Mouse (Mus musculus): ENCODE data around the gene Cblc. TPM values are rescaled to one million over a fixed set of nuclear protein-coding genes. Genes with fewer than 3 reads are reported as not detected.

Cblc gene
- polyA plus RNA-seq, 1 experiment from 2014 or later = not detected

- Histone ChIP-seq H3K27me3 (replicated peaks; ENCODE audit: control insufficient read depth, insufficient read depth, low read length) (no peaks in the 10 kb centered on the region), H3K9ac (ENCODE audit: low read length) (no peak overlapping the region), H3K4me3 (ENCODE audit: low read depth, low read length) (no peak overlapping the region), H3K4me1 (ENCODE audit: control insufficient read depth, insufficient read depth, low read length) (no peaks in the 10 kb centered on the region), H3K4me2 (ENCODE audit: low read length) (no peak overlapping the region), H3K36me3 (ENCODE audit: control insufficient read depth, insufficient read depth, low read length) (no peaks in the 10 kb centered on the region), H3K27ac (ENCODE audit: low read depth, low read length) (no peak overlapping the region), H3K9me3 (replicated peaks; ENCODE audit: control insufficient read depth, low read length) (no peaks in the 10 kb centered on the region)
- no peak for DNase-seq (ENCODE audit: low spot score)
- 80% methylated on average over 4 of the region's 4 CpGs for WGBS
- ATAC-seq = no peak
Observed at GRCm38 (mm10) chr7:19779903-19780302, 16.7 kb downstream of the Cblc start.

GRCm38 (mm10) chr7:19778645-19779044, 18.0 kb downstream of the Cblc start:
- Histone ChIP-seq H3K36me3 (ENCODE audit: control insufficient read depth, insufficient read depth, low read length) (no peaks in the 10 kb centered on the region), H3K27me3 (replicated peaks; ENCODE audit: control insufficient read depth, insufficient read depth, low read length) (no peaks in the 10 kb centered on the region), H3K4me3 (ENCODE audit: low read depth, low read length) (no peak overlapping the region), H3K4me2 (ENCODE audit: low read length) (no peak overlapping the region), H3K27ac (ENCODE audit: low read depth, low read length) (no peak overlapping the region), H3K4me1 (ENCODE audit: control insufficient read depth, insufficient read depth, low read length) (no peaks in the 10 kb centered on the region), H3K9ac (ENCODE audit: low read length) (no peak overlapping the region), H3K9me3 (replicated peaks; ENCODE audit: control insufficient read depth, low read length) (no peaks in the 10 kb centered on the region)
- DNase-seq (ENCODE audit: low spot score) (no peak), ATAC-seq (no peak)
- WGBS = 86% methylated on average over 8 of the region's 8 CpGs

GRCm38 (mm10) chr7:19777049-19777723, 19.4 kb downstream of the Cblc start:
- DNase-seq (ENCODE audit: low spot score) (no peak), ATAC-seq (no peak)
- no peaks in the 10 kb centered on the region for H3K9me3 ChIP-seq (replicated peaks; ENCODE audit: control insufficient read depth, low read length)
- H3K9ac ChIP-seq (ENCODE audit: low read length) = no peak overlapping the region
- H3K27me3 ChIP-seq (replicated peaks; ENCODE audit: control insufficient read depth, insufficient read depth, low read length) = no peaks in the 10 kb centered on the region
- H3K36me3 ChIP-seq (ENCODE audit: control insufficient read depth, insufficient read depth, low read length) = no peaks in the 10 kb centered on the region
- H3K27ac ChIP-seq (ENCODE audit: low read depth, low read length) = no peak overlapping the region
- 86% methylated on average over 11 of the region's 11 CpGs for WGBS
- H3K4me1 ChIP-seq (ENCODE audit: control insufficient read depth, insufficient read depth, low read length) = no peaks in the 10 kb centered on the region
- no peak overlapping the region for H3K4me2 ChIP-seq (ENCODE audit: low read length)
- H3K4me3 ChIP-seq (ENCODE audit: low read depth, low read length) = no peak overlapping the region

- Histone ChIP-seq H3K27me3 (replicated peaks; ENCODE audit: control insufficient read depth, insufficient read depth, low read length) (peaks cover 12% of the 10 kb centered on the region; the same call in 1 of the 2 replicates), H3K9me3 (replicated peaks; ENCODE audit: control insufficient read depth, low read length) (no peaks in the 10 kb centered on the region), H3K4me2 (ENCODE audit: low read length) (no peak overlapping the region), H3K36me3 (ENCODE audit: control insufficient read depth, insufficient read depth, low read length) (no peaks in the 10 kb centered on the region), H3K4me1 (ENCODE audit: control insufficient read depth, insufficient read depth, low read length) (peaks cover 6% of the 10 kb centered on the region; the same call in 1 of the 2 replicates), H3K27ac (ENCODE audit: low read depth, low read length) (no peak overlapping the region), H3K9ac (ENCODE audit: low read length) (no peak overlapping the region), H3K4me3 (ENCODE audit: low read depth, low read length) (no peak overlapping the region)
- ATAC-seq (no peak), DNase-seq (ENCODE audit: low spot score) (no peak)
- 53% methylated on average over 4 of the region's 4 CpGs for WGBS
Observed at GRCm38 (mm10) chr7:19771682-19772081, 24.9 kb downstream of the Cblc start.

GRCm38 (mm10) chr7:19770984-19771391, 25.6 kb downstream of the Cblc start, which contains the start of gene Bcam:
TSS of gene Bcam (minus strand) at chr7:19771016.
- Histone ChIP-seq H3K36me3 (ENCODE audit: control insufficient read depth, insufficient read depth, low read length) (no peaks in the 10 kb centered on the region), H3K9ac (ENCODE audit: low read length) (peak within 1 kb of the TSS; percentile 51; the same call in 1 of the 2 replicates), H3K4me1 (ENCODE audit: control insufficient read depth, insufficient read depth, low read length) (peaks cover 6% of the 10 kb centered on the region; the same call in 1 of the 2 replicates), H3K27ac (ENCODE audit: low read depth, low read length) (no peak within 1 kb of the TSS), H3K4me2 (ENCODE audit: low read length) (peak within 1 kb of the TSS; percentile 55), H3K27me3 (replicated peaks; ENCODE audit: control insufficient read depth, insufficient read depth, low read length) (peaks cover 12% of the 10 kb centered on the region; the same call in 1 of the 2 replicates), H3K9me3 (replicated peaks; ENCODE audit: control insufficient read depth, low read length) (no peaks in the 10 kb centered on the region), H3K4me3 (ENCODE audit: low read depth, low read length) (peak within 1 kb of the TSS; percentile 25)
- ATAC-seq = no peak
- 4% methylated on average over 9 of the region's 9 CpGs for WGBS
- no peak for DNase-seq (ENCODE audit: low spot score)

GRCm38 (mm10) chr7:19770375-19770754, 26.2 kb downstream of the Cblc start:
- peak overlapping the region; percentile 55 for H3K4me2 ChIP-seq (ENCODE audit: low read length)
- H3K4me1 ChIP-seq (ENCODE audit: control insufficient read depth, insufficient read depth, low read length) = peaks cover 6% of the 10 kb centered on the region; the same call in 1 of the 2 replicates
- DNase-seq (ENCODE audit: low spot score) (peak; percentile 69), ATAC-seq (peak; percentile 82)
- H3K9me3 ChIP-seq (replicated peaks; ENCODE audit: control insufficient read depth, low read length) = no peaks in the 10 kb centered on the region
- peak overlapping the region; percentile 25 for H3K4me3 ChIP-seq (ENCODE audit: low read depth, low read length)
- 2% methylated on average over 28 of the region's 28 CpGs for WGBS
- H3K27me3 ChIP-seq (replicated peaks; ENCODE audit: control insufficient read depth, insufficient read depth, low read length) = peaks cover 12% of the 10 kb centered on the region; the same call in 1 of the 2 replicates
- H3K9ac ChIP-seq (ENCODE audit: low read length) = peak overlapping the region; percentile 51; the same call in 1 of the 2 replicates
- no peaks in the 10 kb centered on the region for H3K36me3 ChIP-seq (ENCODE audit: control insufficient read depth, insufficient read depth, low read length)
- H3K27ac ChIP-seq (ENCODE audit: low read depth, low read length) = no peak overlapping the region

- H3K4me3 ChIP-seq (ENCODE audit: low read depth, low read length) = peak overlapping the region; percentile 25
- no peaks in the 10 kb centered on the region for H3K9me3 ChIP-seq (replicated peaks; ENCODE audit: control insufficient read depth, low read length)
- peak overlapping the region; percentile 51; the same call in 1 of the 2 replicates for H3K9ac ChIP-seq (ENCODE audit: low read length)
- peak overlapping the region; percentile 55 for H3K4me2 ChIP-seq (ENCODE audit: low read length)
- H3K27me3 ChIP-seq (replicated peaks; ENCODE audit: control insufficient read depth, insufficient read depth, low read length) = peaks cover 12% of the 10 kb centered on the region; the same call in 1 of the 2 replicates
- no peaks in the 10 kb centered on the region for H3K36me3 ChIP-seq (ENCODE audit: control insufficient read depth, insufficient read depth, low read length)
- ATAC-seq (no peak; the same call in 1 of the 2 replicates), DNase-seq (ENCODE audit: low spot score) (no peak)
- peaks cover 6% of the 10 kb centered on the region; the same call in 1 of the 2 replicates for H3K4me1 ChIP-seq (ENCODE audit: control insufficient read depth, insufficient read depth, low read length)
- 10% methylated on average over 16 of the region's 16 CpGs for WGBS
- H3K27ac ChIP-seq (ENCODE audit: low read depth, low read length) = no peak overlapping the region
Observed at GRCm38 (mm10) chr7:19769434-19770374, 26.9 kb downstream of the Cblc start.

GRCm38 (mm10) chr7:19769001-19769400, 27.6 kb downstream of the Cblc start:
- H3K9ac ChIP-seq (ENCODE audit: low read length) = no peak overlapping the region
- no peak overlapping the region for H3K4me2 ChIP-seq (ENCODE audit: low read length)
- H3K4me3 ChIP-seq (ENCODE audit: low read depth, low read length) = no peak overlapping the region
- no peak for DNase-seq (ENCODE audit: low spot score)
- H3K36me3 ChIP-seq (ENCODE audit: control insufficient read depth, insufficient read depth, low read length) = no peaks in the 10 kb centered on the region
- H3K9me3 ChIP-seq (replicated peaks; ENCODE audit: control insufficient read depth, low read length) = no peaks in the 10 kb centered on the region
- peaks cover 12% of the 10 kb centered on the region; the same call in 1 of the 2 replicates for H3K27me3 ChIP-seq (replicated peaks; ENCODE audit: control insufficient read depth, insufficient read depth, low read length)
- 21% methylated on average over 4 of the region's 4 CpGs for WGBS
- H3K27ac ChIP-seq (ENCODE audit: low read depth, low read length) = no peak overlapping the region
- no peak for ATAC-seq
- H3K4me1 ChIP-seq (ENCODE audit: control insufficient read depth, insufficient read depth, low read length) = peaks cover 6% of the 10 kb centered on the region; the same call in 1 of the 2 replicates

All from forebrain, embryonic 14.5 days (tissue).